Mouse (Mus musculus): ENCODE measurements around the gene Dck. TPM values are rescaled to one million over a fixed set of nuclear protein-coding genes. Genes with fewer than 3 reads are reported as not detected.

Dck gene
- polyA plus RNA-seq, 1 experiment from 2014 or later = 56.5 TPM

GRCm38 (mm10) chr5:88796588-88796987, 31.8 kb downstream of the Dck start:
- no peaks in the 10 kb centered on the region for H3K36me3 ChIP-seq
- H3K4me3 ChIP-seq = no peak overlapping the region
- DNase-seq (ENCODE audit: low spot score) = no peak
- H3K4me1 ChIP-seq = 0 out of 2 replicates have a peak, but pooled peaks cover 3% of the 10 kb centered on the region
- H3K9me3 ChIP-seq = no peaks in the 10 kb centered on the region
- WGBS = 64% methylated on average over 11 of the region's 11 CpGs
- H3K27ac ChIP-seq = no peak overlapping the region
- no peaks in the 10 kb centered on the region for H3K27me3 ChIP-seq (ENCODE audit: insufficient read depth, poor library complexity, severe bottlenecking)

GRCm38 (mm10) chr5:88797121-88797520, 32.3 kb downstream of the Dck start:
- no peaks in the 10 kb centered on the region for H3K27me3 ChIP-seq (ENCODE audit: insufficient read depth, poor library complexity, severe bottlenecking)
- WGBS = 68% methylated on average over 6 of the region's 6 CpGs
- H3K4me1 ChIP-seq = 0 out of 2 replicates have a peak, but pooled peaks cover 3% of the 10 kb centered on the region
- H3K9me3 ChIP-seq = no peaks in the 10 kb centered on the region
- H3K4me3 ChIP-seq = no peak overlapping the region
- DNase-seq (ENCODE audit: low spot score) = no peak
- H3K36me3 ChIP-seq = no peaks in the 10 kb centered on the region
- H3K27ac ChIP-seq = no peak overlapping the region

GRCm38 (mm10) chr5:88805616-88806015, 40.8 kb downstream of the Dck start:
- no peaks in the 10 kb centered on the region for H3K27me3 ChIP-seq (ENCODE audit: insufficient read depth, poor library complexity, severe bottlenecking)
- no peaks in the 10 kb centered on the region for H3K9me3 ChIP-seq
- WGBS = 76% methylated on average over 4 of the region's 4 CpGs
- H3K36me3 ChIP-seq = no peaks in the 10 kb centered on the region
- no peak overlapping the region for H3K4me3 ChIP-seq
- peaks cover 12% of the 10 kb centered on the region for H3K4me1 ChIP-seq
- H3K27ac ChIP-seq = no peak overlapping the region
- DNase-seq (ENCODE audit: low spot score) = no peak

- no peaks in the 10 kb centered on the region for H3K9me3 ChIP-seq
- 7% methylated on average over 5 of the region's 5 CpGs for WGBS
- H3K27me3 ChIP-seq (ENCODE audit: insufficient read depth, poor library complexity, severe bottlenecking) = no peaks in the 10 kb centered on the region
- H3K27ac ChIP-seq = no peak overlapping the region
- peaks cover 12% of the 10 kb centered on the region for H3K4me1 ChIP-seq
- DNase-seq (ENCODE audit: low spot score) = no peak
- no peak overlapping the region for H3K4me3 ChIP-seq
- H3K36me3 ChIP-seq = no peaks in the 10 kb centered on the region
Observed at GRCm38 (mm10) chr5:88806278-88806677, 41.5 kb downstream of the Dck start.

- no peaks in the 10 kb centered on the region for H3K9me3 ChIP-seq
- H3K27me3 ChIP-seq (ENCODE audit: insufficient read depth, poor library complexity, severe bottlenecking) = no peaks in the 10 kb centered on the region
- DNase-seq (ENCODE audit: low spot score) = no peak
- H3K4me3 ChIP-seq = no peak overlapping the region
- no peaks in the 10 kb centered on the region for H3K36me3 ChIP-seq
- no peak overlapping the region for H3K27ac ChIP-seq
- 29% methylated on average over 9 of the region's 9 CpGs for WGBS
- peaks cover 12% of the 10 kb centered on the region for H3K4me1 ChIP-seq
Observed at GRCm38 (mm10) chr5:88807342-88807741, 42.5 kb downstream of the Dck start.

GRCm38 (mm10) chr5:88813188-88813587, 48.4 kb downstream of the Dck start:
- 71% methylated on average over 2 of the region's 2 CpGs for WGBS
- no peaks in the 10 kb centered on the region for H3K9me3 ChIP-seq
- H3K4me3 ChIP-seq = no peak overlapping the region
- H3K27ac ChIP-seq = no peak overlapping the region
- H3K36me3 ChIP-seq = no peaks in the 10 kb centered on the region
- no peak for DNase-seq (ENCODE audit: low spot score)
- H3K27me3 ChIP-seq (ENCODE audit: insufficient read depth, poor library complexity, severe bottlenecking) = no peaks in the 10 kb centered on the region
- H3K4me1 ChIP-seq = no peaks in the 10 kb centered on the region

- 74% methylated on average over 4 of the region's 4 CpGs for WGBS
- Histone ChIP-seq H3K36me3 (no peaks in the 10 kb centered on the region), H3K27ac (no peak overlapping the region), H3K9me3 (no peaks in the 10 kb centered on the region), H3K4me1 (no peaks in the 10 kb centered on the region), H3K4me3 (no peak overlapping the region), H3K27me3 (ENCODE audit: insufficient read depth, poor library complexity, severe bottlenecking) (no peaks in the 10 kb centered on the region)
- DNase-seq (ENCODE audit: low spot score) = no peak
Observed at GRCm38 (mm10) chr5:88814552-88814951, 49.8 kb downstream of the Dck start.

- no peaks in the 10 kb centered on the region for H3K4me1 ChIP-seq
- H3K9me3 ChIP-seq = no peaks in the 10 kb centered on the region
- no peaks in the 10 kb centered on the region for H3K27me3 ChIP-seq (ENCODE audit: insufficient read depth, poor library complexity, severe bottlenecking)
- 80% methylated on average over 1 of the region's 1 CpGs for WGBS
- no peak for DNase-seq (ENCODE audit: low spot score)
- H3K4me3 ChIP-seq = no peak overlapping the region
- H3K27ac ChIP-seq = no peak overlapping the region
- no peaks in the 10 kb centered on the region for H3K36me3 ChIP-seq
Observed at GRCm38 (mm10) chr5:88821542-88821941, 56.7 kb downstream of the Dck start.

GRCm38 (mm10) chr5:88824838-88825237, 60.0 kb downstream of the Dck start:
- Histone ChIP-seq H3K4me1 (no peaks in the 10 kb centered on the region), H3K9me3 (no peaks in the 10 kb centered on the region), H3K4me3 (no peak overlapping the region), H3K36me3 (no peaks in the 10 kb centered on the region), H3K27me3 (ENCODE audit: insufficient read depth, poor library complexity, severe bottlenecking) (no peaks in the 10 kb centered on the region), H3K27ac (no peak overlapping the region)
- 79% methylated on average over 10 of the region's 10 CpGs for WGBS
- DNase-seq (ENCODE audit: low spot score) = no peak

GRCm38 (mm10) chr5:88829835-88830571, 65.2 kb downstream of the Dck start:
- Histone ChIP-seq H3K36me3 (no peaks in the 10 kb centered on the region), H3K4me1 (peaks cover 7% of the 10 kb centered on the region), H3K9me3 (no peaks in the 10 kb centered on the region), H3K27ac (no peak overlapping the region), H3K27me3 (ENCODE audit: insufficient read depth, poor library complexity, severe bottlenecking) (no peaks in the 10 kb centered on the region), H3K4me3 (no peak overlapping the region)
- WGBS = 78% methylated on average over 8 of the region's 8 CpGs
- DNase-seq (ENCODE audit: low spot score) = no peak

GRCm38 (mm10) chr5:88830880-88831279, 66.1 kb downstream of the Dck start:
- Histone ChIP-seq H3K4me1 (peaks cover 7% of the 10 kb centered on the region), H3K27me3 (ENCODE audit: insufficient read depth, poor library complexity, severe bottlenecking) (no peaks in the 10 kb centered on the region), H3K9me3 (no peaks in the 10 kb centered on the region), H3K4me3 (no peak overlapping the region), H3K27ac (no peak overlapping the region), H3K36me3 (no peaks in the 10 kb centered on the region)
- DNase-seq (ENCODE audit: low spot score) = no peak
- WGBS = 26% methylated on average over 4 of the region's 4 CpGs

GRCm38 (mm10) chr5:88831935-88832334, 67.1 kb downstream of the Dck start:
- no peak overlapping the region for H3K27ac ChIP-seq
- no peak overlapping the region for H3K4me3 ChIP-seq
- 88% methylated on average over 3 of the region's 3 CpGs for WGBS
- no peaks in the 10 kb centered on the region for H3K27me3 ChIP-seq (ENCODE audit: insufficient read depth, poor library complexity, severe bottlenecking)
- no peaks in the 10 kb centered on the region for H3K36me3 ChIP-seq
- no peak for DNase-seq (ENCODE audit: low spot score)
- H3K9me3 ChIP-seq = no peaks in the 10 kb centered on the region
- H3K4me1 ChIP-seq = peaks cover 7% of the 10 kb centered on the region

Data from heart, embryonic 10.5 days (tissue).